Mouse (Mus musculus) thymus, postnatal 25 days (tissue): Measurements from ENCODE around the gene Ttc30a2.

Experiments used
- DNase-seq: peaks from one replicate; pipeline ENCODE4 v3.0.0; 2022

Gene Ttc30a2

GRCm38 (mm10) chr2:75926061-75926460 is 51.9 kb downstream of the Ttc30a2 start:
- no peak for DNase-seq
